ENCODE assay signal across 26 mouse cellular contexts in the genomic region with DNA sequence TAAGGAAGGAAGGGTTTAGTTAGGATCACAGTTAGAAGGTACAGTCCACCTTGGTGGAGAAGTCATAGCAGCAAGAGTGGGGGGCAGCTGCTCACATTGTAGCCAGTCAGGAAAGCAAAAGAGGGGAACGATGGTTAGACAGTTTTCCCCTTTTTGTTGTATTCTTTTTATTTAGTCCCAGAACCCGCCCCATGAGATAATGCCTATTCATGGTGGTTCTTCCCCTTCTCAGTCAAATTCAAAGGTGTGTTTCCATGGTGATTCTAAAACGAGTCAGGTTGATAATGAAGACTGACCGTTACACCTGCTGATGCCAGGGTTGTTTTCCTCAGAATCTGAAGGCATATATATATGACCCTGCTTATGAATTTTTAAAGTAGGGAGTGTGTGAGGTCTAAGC. TPM values are rescaled to one million over a fixed set of nuclear protein-coding genes. Genes with fewer than 3 reads are reported as not detected.
"Had no signal": no experiment of that assay in that cellular context is flagged by ENCODE, and none has a peak within 500 bp of the region (broad histone marks: within the 10 kb centered on the region; RNA-seq: fewer than 3 reads in every experiment).

No protein-coding gene starts in this region.

- H3K36me3 ChIP-seq: embryonic facial prominence, embryonic 10.5 days; embryonic facial prominence, embryonic 12.5 days; embryonic facial prominence, embryonic 13.5 days; embryonic facial prominence, embryonic 15.5 days; forebrain, embryonic 10.5 days; forebrain, embryonic 12.5 days; forebrain, embryonic 15.5 days had no signal

- H3K4me3 ChIP-seq: embryonic facial prominence, embryonic 10.5 days; embryonic facial prominence, embryonic 12.5 days; embryonic facial prominence, embryonic 13.5 days; embryonic facial prominence, embryonic 15.5 days; erythroblast, embryonic 14.5 days; forebrain, embryonic 10.5 days; forebrain, embryonic 12.5 days; forebrain, embryonic 13.5 days; forebrain, embryonic 15.5 days; gastrocnemius, adult 2 months; heart, adult 2 months had no signal

- H3K9ac ChIP-seq: embryonic facial prominence, embryonic 12.5 days; embryonic facial prominence, embryonic 13.5 days; embryonic facial prominence, embryonic 15.5 days; forebrain, embryonic 12.5 days; forebrain, embryonic 13.5 days; forebrain, embryonic 15.5 days; forebrain, postnatal 0 days had no signal

- H3K27me3 ChIP-seq: embryonic facial prominence, embryonic 12.5 days; embryonic facial prominence, embryonic 13.5 days; embryonic facial prominence, embryonic 15.5 days; forebrain, embryonic 12.5 days; forebrain, embryonic 13.5 days; forebrain, embryonic 15.5 days had no signal

- H3K4me2 ChIP-seq: embryonic facial prominence, embryonic 12.5 days; embryonic facial prominence, embryonic 13.5 days; embryonic facial prominence, embryonic 15.5 days; forebrain, embryonic 12.5 days; forebrain, embryonic 13.5 days; forebrain, embryonic 15.5 days had no signal

- ATAC-seq: forebrain, embryonic 13.5 days; forebrain, embryonic 14.5 days; forebrain, embryonic 15.5 days; forebrain, embryonic 16.5 days; forebrain, postnatal 0 days had no signal

- DNase-seq: cerebellum, adult 8-10 months; cerebellum, adult 9-10 months; cerebellum, adult 9-11 months; cerebellum, postnatal 10 days; cerebellum, postnatal 14 days; cerebellum, postnatal 25 days; cerebellum, postnatal 36 days; embryo, embryonic 11 days; forebrain, postnatal 0 days; gastrocnemius, adult 2 months; gastrocnemius, postnatal 10 days; gastrocnemius, postnatal 25 days; gastrocnemius, postnatal 36 days; heart, adult 18-20 months; heart, adult 2 months had no signal

- H3K27ac ChIP-seq: embryonic facial prominence, embryonic 10.5 days; embryonic facial prominence, embryonic 12.5 days; embryonic facial prominence, embryonic 13.5 days; embryonic facial prominence, embryonic 15.5 days; forebrain, embryonic 10.5 days; forebrain, embryonic 12.5 days; forebrain, embryonic 13.5 days; forebrain, embryonic 15.5 days; gastrocnemius, adult 2 months; heart, adult 2 months had no signal

- H3K9me3 ChIP-seq: embryonic facial prominence, embryonic 10.5 days; embryonic facial prominence, embryonic 12.5 days; embryonic facial prominence, embryonic 13.5 days; embryonic facial prominence, embryonic 15.5 days; forebrain, embryonic 10.5 days; forebrain, embryonic 12.5 days; forebrain, embryonic 15.5 days had no signal

- H3K4me1 ChIP-seq: embryonic facial prominence, embryonic 10.5 days; embryonic facial prominence, embryonic 12.5 days; embryonic facial prominence, embryonic 13.5 days; embryonic facial prominence, embryonic 15.5 days; forebrain, embryonic 13.5 days; forebrain, embryonic 15.5 days had no signal

RNA-seq across cellular contexts. Expression of a gene that starts 29.7 kb away (rescaled TPM):
- polyA plus RNA-seq: erythroblast, embryonic 14.5 days had no signal
